Mouse (Mus musculus): ENCODE measurements around the gene Ndufc2. TPM values are rescaled to one million over a fixed set of nuclear protein-coding genes. Genes with fewer than 3 reads are reported as not detected.

Gene Ndufc2
- total and polyA plus RNA-seq, 3 experiments: 242 to 280 TPM; not detected in 1

DNA sequence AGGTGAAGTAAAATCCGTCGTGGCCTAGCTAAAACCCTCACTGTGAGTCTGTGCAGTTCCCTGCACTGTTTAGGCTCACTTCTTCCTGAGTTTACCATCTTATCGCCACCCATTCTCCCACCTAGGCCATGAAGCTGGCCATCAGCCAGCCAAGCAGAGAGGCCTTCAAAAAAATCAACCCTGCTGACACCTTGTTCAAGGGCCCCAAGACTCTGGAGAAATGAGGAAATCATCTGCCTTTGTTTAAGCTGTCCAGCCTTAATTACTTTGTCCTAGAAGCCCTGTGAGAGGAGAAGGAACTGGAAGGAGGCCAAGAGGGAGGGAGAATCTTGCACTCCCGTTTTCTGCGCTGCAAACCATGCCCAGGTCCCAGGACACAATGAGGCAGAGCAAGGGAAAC is 43.5 kb upstream of the Ndufc2 start:
- peaks cover 5 to 20% of the 10 kb centered on the region in 2 experiments for H3K4me1 ChIP-seq (ENCODE audit: control insufficient read depth in 1 of 2, insufficient read depth in 2 of 2, low read length in 2 of 2)
- peak; percentile 83 for DNase-seq (ENCODE audit: low read depth, low spot score)

GRCm38 (mm10) chr7:97356875-97357276 is 42.9 kb upstream of the Ndufc2 start:
- no peak for DNase-seq (ENCODE audit: low read depth, low spot score)
- TF ChIP-seq CHD1 (IDR thresholded peaks at IDR 0.05; ENCODE audit: low read depth, low read length) (no peak), CHD2 (IDR thresholded peaks at IDR 0.05; ENCODE audit: low read length) (no peak), NRF1 (IDR thresholded peaks at IDR 0.05; ENCODE audit: insufficient read depth, low read depth, low read length, poor library complexity, severe bottlenecking) (no peak), GABPA (IDR thresholded peaks at IDR 0.05; ENCODE audit: low read depth, low read length) (no peak), RAD21 (IDR thresholded peaks at IDR 0.05; ENCODE audit: low read depth, low read length) (no peak), NELFE (IDR thresholded peaks at IDR 0.05; ENCODE audit: low read depth, low read length) (no peak), CTCF (IDR thresholded peaks at IDR 0.05 in 2 of 3, conservative IDR thresholded peaks at IDR 0.05 in 1 of 3; ENCODE audit: control insufficient read depth in 1 of 3, insufficient read depth in 1 of 3, low read depth in 2 of 3, low read length in 3 of 3, poor library complexity in 1 of 3, severe bottlenecking in 1 of 3) (no peak), MXI1 (IDR thresholded peaks at IDR 0.05; ENCODE audit: low read depth, low read length) (no peak), ETS1 (IDR thresholded peaks at IDR 0.05; ENCODE audit: low read depth, low read length) (no peak), POLR2A (IDR thresholded peaks at IDR 0.05; ENCODE audit: control insufficient read depth in 1 of 2, insufficient read depth in 1 of 2, low read depth in 1 of 2, low read length in 2 of 2, poor library complexity in 1 of 2) (no peak), ZMIZ1 (IDR thresholded peaks at IDR 0.05; ENCODE audit: low read depth, low read length) (no peak), JUND (IDR thresholded peaks at IDR 0.05; ENCODE audit: low read depth, low read length) (no peak), USF2 (IDR thresholded peaks at IDR 0.05; ENCODE audit: borderline replicate concordance in 1 of 2, insufficient read depth in 1 of 2, low read depth in 1 of 2, low read length in 2 of 2) (no peak), ELF1 (IDR thresholded peaks at IDR 0.05; ENCODE audit: low read depth, low read length) (no peak), POLR2AphosphoS5 (IDR thresholded peaks at IDR 0.05; ENCODE audit: borderline replicate concordance, low read depth, low read length) (no peak), MYC (IDR thresholded peaks at IDR 0.05; ENCODE audit: low read depth, low read length) (no peak)
- H3K9me3 ChIP-seq (replicated peaks; ENCODE audit: insufficient read depth, low read length): no peaks in the 10 kb centered on the region
- no peak overlapping the region for H3K4me3 ChIP-seq (ENCODE audit: control insufficient read depth in 1 of 2, insufficient read depth in 1 of 2, low read depth in 2 of 2, low read length in 2 of 2)
- H3K27ac ChIP-seq (ENCODE audit: control insufficient read depth, low read depth, low read length): no peak overlapping the region
- H3K27me3 ChIP-seq (ENCODE audit: control insufficient read depth in 1 of 2, insufficient read depth in 2 of 2, low read length in 2 of 2): no peaks in the 10 kb centered on the region
- no peak overlapping the region for H3K9ac ChIP-seq (ENCODE audit: control insufficient read depth, low read depth, low read length, poor library complexity, severe bottlenecking)
- H3K79me2 ChIP-seq (ENCODE audit: control insufficient read depth, insufficient read depth, low read length, poor library complexity): no peaks in the 10 kb centered on the region
- peaks cover 0 to 17% of the 10 kb centered on the region in 2 experiments; a peak in 2 of 4 replicates for H3K36me3 ChIP-seq (ENCODE audit: control insufficient read depth in 1 of 2, insufficient read depth in 2 of 2, low read length in 2 of 2)
- peaks cover 5 to 20% of the 10 kb centered on the region in 2 experiments for H3K4me1 ChIP-seq (ENCODE audit: control insufficient read depth in 1 of 2, insufficient read depth in 2 of 2, low read length in 2 of 2)

More for the DNA sequence above, 43.5 kb upstream of the Ndufc2 start:
- H3K27ac ChIP-seq (ENCODE audit: control insufficient read depth, low read depth, low read length): no peak overlapping the region
- peaks cover 0 to 17% of the 10 kb centered on the region in 2 experiments; a peak in 2 of 4 replicates for H3K36me3 ChIP-seq (ENCODE audit: control insufficient read depth in 1 of 2, insufficient read depth in 2 of 2, low read length in 2 of 2)
- H3K79me2 ChIP-seq (ENCODE audit: control insufficient read depth, insufficient read depth, low read length, poor library complexity): no peaks in the 10 kb centered on the region
- H3K4me3 ChIP-seq (ENCODE audit: control insufficient read depth in 1 of 2, insufficient read depth in 1 of 2, low read depth in 2 of 2, low read length in 2 of 2): no peak overlapping the region
- no peak overlapping the region for H3K9ac ChIP-seq (ENCODE audit: control insufficient read depth, low read depth, low read length, poor library complexity, severe bottlenecking)
- TF ChIP-seq TCF12 (IDR thresholded peaks at IDR 0.05; ENCODE audit: low read depth, low read length) (0 out of 2 replicates have a peak, but pooled peaks have one; percentile 14), ETS1 (IDR thresholded peaks at IDR 0.05; ENCODE audit: low read depth, low read length) (0 out of 2 replicates have a peak, but pooled peaks have one; percentile 20), GABPA (IDR thresholded peaks at IDR 0.05; ENCODE audit: low read depth, low read length) (no peak), POLR2AphosphoS5 (IDR thresholded peaks at IDR 0.05; ENCODE audit: borderline replicate concordance, low read depth, low read length) (no peak), RCOR1 (IDR thresholded peaks at IDR 0.05; ENCODE audit: low read depth, low read length) (peak; percentile 54), SIN3A (IDR thresholded peaks at IDR 0.05; ENCODE audit: low read length) (peak; percentile 48; the same call in 1 of the 2 replicates), EP300 (IDR thresholded peaks at IDR 0.05; ENCODE audit: low read depth in 1 of 2, low read length in 2 of 2) (peak in 1 of 2 experiments; percentile 34; a peak in 2 of 4 replicates), ZKSCAN1 (IDR thresholded peaks at IDR 0.05; ENCODE audit: low read depth, low read length) (0 out of 2 replicates have a peak, but pooled peaks have one; percentile 15), MYC (IDR thresholded peaks at IDR 0.05; ENCODE audit: low read depth, low read length) (0 out of 2 replicates have a peak, but pooled peaks have one; percentile 26), MAX (IDR thresholded peaks at IDR 0.05; ENCODE audit: low read length) (peak; percentile 35; the same call in 1 of the 2 replicates), HCFC1 (IDR thresholded peaks at IDR 0.05; ENCODE audit: low read depth, low read length) (no peak), ZNF384 (IDR thresholded peaks at IDR 0.05; ENCODE audit: low read depth, low read length) (peak; percentile 75), GATA1 (IDR thresholded peaks at IDR 0.05; ENCODE audit: low read depth, low read length) (peak; percentile 50)
- H3K9me3 ChIP-seq (replicated peaks; ENCODE audit: insufficient read depth, low read length): no peaks in the 10 kb centered on the region
- H3K27me3 ChIP-seq (ENCODE audit: control insufficient read depth in 1 of 2, insufficient read depth in 2 of 2, low read length in 2 of 2): no peaks in the 10 kb centered on the region
